Mouse (Mus musculus): ENCODE results near the gene Rnd2.
"Not testable (repeated sequence)": the region's sequence is repeated elsewhere in the genome, so short reads cannot be mapped to it uniquely, and the experiment has no call there.

The Rnd2 gene

GRCm38 (mm10) chr11:101464211-101465100 is at the start of gene Rnd2:
Gene Rnd2 (plus strand): TSS chr11:101464999.
- DNase-seq, result peak; percentile 75

GRCm38 (mm10) chr11:101415306-101415705 is 49.5 kb upstream of the Rnd2 start:
- DNase-seq, result no peak

GRCm38 (mm10) chr11:101416433-101417100 is 48.2 kb upstream of the Rnd2 start:
- DNase-seq, result peak; percentile 39

- DNase-seq, result peak; percentile 89
Measured at GRCm38 (mm10) chr11:101417101-101417855, 47.5 kb upstream of the Rnd2 start, which contains the start of gene Aarsd1. Gene Aarsd1 (minus strand): TSS chr11:101417615.

- no peak for DNase-seq
Measured at GRCm38 (mm10) chr11:101418991-101419390, 45.8 kb upstream of the Rnd2 start.

GRCm38 (mm10) chr11:101419610-101420009 is 45.2 kb upstream of the Rnd2 start:
- DNase-seq, result peak; percentile 43

- DNase-seq, result no peak
Measured at GRCm38 (mm10) chr11:101420148-101420547, 44.7 kb upstream of the Rnd2 start.

- peak; percentile 23 for DNase-seq
Measured at GRCm38 (mm10) chr11:101424105-101424851, 40.5 kb upstream of the Rnd2 start, which contains the start of gene Gm27029. Gene Gm27029 (minus strand): TSS chr11:101424796.

- DNase-seq, result peak; percentile 99
Measured at GRCm38 (mm10) chr11:101424925-101425813, 39.6 kb upstream of the Rnd2 start, which contains the start of the genes Rundc1 and Ptges3l. Gene Rundc1 (plus strand): TSS chr11:101425085. Gene Ptges3l (minus strand): TSS chr11:101425333.

GRCm38 (mm10) chr11:101426165-101426564 is 38.6 kb upstream of the Rnd2 start:
- no peak for DNase-seq

GRCm38 (mm10) chr11:101431327-101431726 is 33.5 kb upstream of the Rnd2 start:
- DNase-seq, result no peak

- no peak for DNase-seq
Measured at GRCm38 (mm10) chr11:101433396-101433795, 31.4 kb upstream of the Rnd2 start.

- no peak for DNase-seq
Measured at GRCm38 (mm10) chr11:101435831-101436230, 29.0 kb upstream of the Rnd2 start.

GRCm38 (mm10) chr11:101436916-101437315 is 27.9 kb upstream of the Rnd2 start:
- no peak for DNase-seq

GRCm38 (mm10) chr11:101438006-101438405 is 26.8 kb upstream of the Rnd2 start:
- DNase-seq, result not testable (repeated sequence)

- not testable (repeated sequence) for DNase-seq
Measured at GRCm38 (mm10) chr11:101441450-101442126, 23.2 kb upstream of the Rnd2 start.

GRCm38 (mm10) chr11:101442127-101442693 is 22.6 kb upstream of the Rnd2 start, which contains the start of gene Rpl27:
Gene Rpl27 (plus strand): TSS chr11:101442298.
- peak; percentile 98 for DNase-seq

- DNase-seq, result no peak
Measured at GRCm38 (mm10) chr11:101442760-101443159, 22.0 kb upstream of the Rnd2 start.

GRCm38 (mm10) chr11:101446319-101446718 is 18.5 kb upstream of the Rnd2 start:
- DNase-seq, result no peak

- not testable (repeated sequence) for DNase-seq
Measured at GRCm38 (mm10) chr11:101446860-101447259, 17.9 kb upstream of the Rnd2 start.

Measured in lung, postnatal 36 days (tissue).